Mouse (Mus musculus): ENCODE measurements around the gene Spsb2. TPM values are rescaled to one million over a fixed set of nuclear protein-coding genes. Genes with fewer than 3 reads are reported as not detected.
"Not testable (repeated sequence)": the region's sequence is repeated elsewhere in the genome, so short reads cannot be mapped to it uniquely, and the experiment has no call there.

Gene Spsb2
- polyA plus RNA-seq, 1 experiment from 2014 or later: 8.6 TPM

GRCm38 (mm10) chr6:124806446-124807140 lies 1.9 kb upstream of the Spsb2 start:
- Histone ChIP-seq H3K4me1 (ENCODE audit: control insufficient read depth, low read depth, low read length) (peaks cover 46% of the 10 kb centered on the region), H3K4me2 (ENCODE audit: low read depth, low read length) (peak overlapping the region; percentile 89), H3K9me3 (replicated peaks; ENCODE audit: control insufficient read depth, low read length) (no peaks in the 10 kb centered on the region), H3K27ac (ENCODE audit: low read length) (peak overlapping the region; percentile 88), H3K9ac (ENCODE audit: low read depth, low read length) (no peak overlapping the region; the same call in 1 of the 2 replicates), H3K27me3 (ENCODE audit: control insufficient read depth, insufficient read depth, low read depth, low read length) (no peaks in the 10 kb centered on the region), H3K4me3 (ENCODE audit: low read depth, low read length) (peak overlapping the region; percentile 63), H3K36me3 (ENCODE audit: control insufficient read depth, insufficient read depth) (peaks cover 5% of the 10 kb centered on the region)
- no peak for ATAC-seq (ENCODE audit: low read depth)
- 76% methylated on average over 7 of the region's 7 CpGs for WGBS (ENCODE audit: insufficient replicate concordance)

GRCm38 (mm10) chr6:124807366-124807765 lies 1.1 kb upstream of the Spsb2 start:
- Histone ChIP-seq H3K27ac (ENCODE audit: low read length) (no peak overlapping the region), H3K4me1 (ENCODE audit: control insufficient read depth, low read depth, low read length) (peaks cover 53% of the 10 kb centered on the region), H3K4me2 (ENCODE audit: low read depth, low read length) (no peak overlapping the region), H3K27me3 (ENCODE audit: control insufficient read depth, insufficient read depth, low read depth, low read length) (no peaks in the 10 kb centered on the region), H3K4me3 (ENCODE audit: low read depth, low read length) (no peak overlapping the region), H3K36me3 (ENCODE audit: control insufficient read depth, insufficient read depth) (peaks cover 12% of the 10 kb centered on the region), H3K9me3 (replicated peaks; ENCODE audit: control insufficient read depth, low read length) (no peaks in the 10 kb centered on the region), H3K9ac (ENCODE audit: low read depth, low read length) (no peak overlapping the region)
- ATAC-seq (ENCODE audit: low read depth): no peak
- 71% methylated on average over 4 of the region's 4 CpGs for WGBS (ENCODE audit: insufficient replicate concordance)

- no peak for ATAC-seq (ENCODE audit: low read depth)
- Histone ChIP-seq H3K4me1 (ENCODE audit: control insufficient read depth, low read depth, low read length) (peaks cover 56% of the 10 kb centered on the region), H3K27me3 (ENCODE audit: control insufficient read depth, insufficient read depth, low read depth, low read length) (no peaks in the 10 kb centered on the region), H3K4me2 (ENCODE audit: low read depth, low read length) (peak overlapping the region; percentile 99), H3K9me3 (replicated peaks; ENCODE audit: control insufficient read depth, low read length) (no peaks in the 10 kb centered on the region), H3K4me3 (ENCODE audit: low read depth, low read length) (peak overlapping the region; percentile 88), H3K36me3 (ENCODE audit: control insufficient read depth, insufficient read depth) (peaks cover 12% of the 10 kb centered on the region), H3K9ac (ENCODE audit: low read depth, low read length) (peak overlapping the region; percentile 87), H3K27ac (ENCODE audit: low read length) (peak overlapping the region; percentile 93)
- WGBS (ENCODE audit: insufficient replicate concordance): 55% methylated on average over 6 of the region's 6 CpGs
Observed at GRCm38 (mm10) chr6:124807986-124808357, 489 bp upstream of the Spsb2 start.

DNA sequence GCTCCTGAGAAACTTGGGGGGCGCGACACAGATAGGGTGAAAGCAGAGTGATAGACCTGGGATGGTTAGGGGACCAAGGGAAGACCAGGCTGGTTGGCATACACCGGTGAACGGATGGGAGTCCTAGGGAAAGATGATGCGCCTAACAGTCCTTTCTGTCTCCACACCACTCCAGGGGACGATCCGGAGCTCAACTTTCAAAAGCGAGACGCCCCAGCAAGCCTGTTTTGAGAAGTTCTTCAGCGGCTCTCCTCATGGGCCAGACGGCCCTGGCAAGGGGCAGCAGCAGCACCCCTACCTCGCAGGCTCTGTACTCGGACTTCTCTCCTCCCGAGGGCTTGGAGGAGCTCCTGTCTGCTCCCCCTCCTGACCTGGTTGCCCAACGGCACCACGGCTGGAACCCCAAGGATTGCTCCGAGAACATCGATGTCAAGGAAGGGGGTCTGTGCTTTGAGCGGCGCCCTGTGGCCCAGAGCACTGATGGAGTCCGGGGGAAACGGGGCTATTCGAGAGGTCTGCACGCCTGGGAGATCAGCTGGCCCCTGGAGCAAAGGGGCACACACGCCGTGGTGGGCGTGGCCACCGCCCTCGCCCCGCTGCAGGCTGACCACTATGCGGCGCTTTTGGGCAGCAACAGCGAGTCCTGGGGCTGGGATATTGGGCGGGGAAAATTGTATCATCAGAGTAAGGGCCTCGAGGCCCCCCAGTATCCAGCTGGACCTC lies 752 bp downstream of the Spsb2 start:
- peak overlapping the region; percentile 93 for H3K27ac ChIP-seq (ENCODE audit: low read length)
- peak overlapping the region; percentile 99 for H3K4me2 ChIP-seq (ENCODE audit: low read depth, low read length)
- H3K4me1 ChIP-seq (ENCODE audit: control insufficient read depth, low read depth, low read length): peaks cover 61% of the 10 kb centered on the region
- no peaks in the 10 kb centered on the region for H3K27me3 ChIP-seq (ENCODE audit: control insufficient read depth, insufficient read depth, low read depth, low read length)
- H3K4me3 ChIP-seq (ENCODE audit: low read depth, low read length): peak overlapping the region; percentile 88
- H3K9me3 ChIP-seq (replicated peaks; ENCODE audit: control insufficient read depth, low read length): no peaks in the 10 kb centered on the region
- peak overlapping the region; percentile 87 for H3K9ac ChIP-seq (ENCODE audit: low read depth, low read length)
- peaks cover 12% of the 10 kb centered on the region for H3K36me3 ChIP-seq (ENCODE audit: control insufficient read depth, insufficient read depth)
- under 1% methylated on average over 35 of the region's 35 CpGs for WGBS (ENCODE audit: insufficient replicate concordance)
- peak; percentile 31 for ATAC-seq (ENCODE audit: low read depth)

DNA sequence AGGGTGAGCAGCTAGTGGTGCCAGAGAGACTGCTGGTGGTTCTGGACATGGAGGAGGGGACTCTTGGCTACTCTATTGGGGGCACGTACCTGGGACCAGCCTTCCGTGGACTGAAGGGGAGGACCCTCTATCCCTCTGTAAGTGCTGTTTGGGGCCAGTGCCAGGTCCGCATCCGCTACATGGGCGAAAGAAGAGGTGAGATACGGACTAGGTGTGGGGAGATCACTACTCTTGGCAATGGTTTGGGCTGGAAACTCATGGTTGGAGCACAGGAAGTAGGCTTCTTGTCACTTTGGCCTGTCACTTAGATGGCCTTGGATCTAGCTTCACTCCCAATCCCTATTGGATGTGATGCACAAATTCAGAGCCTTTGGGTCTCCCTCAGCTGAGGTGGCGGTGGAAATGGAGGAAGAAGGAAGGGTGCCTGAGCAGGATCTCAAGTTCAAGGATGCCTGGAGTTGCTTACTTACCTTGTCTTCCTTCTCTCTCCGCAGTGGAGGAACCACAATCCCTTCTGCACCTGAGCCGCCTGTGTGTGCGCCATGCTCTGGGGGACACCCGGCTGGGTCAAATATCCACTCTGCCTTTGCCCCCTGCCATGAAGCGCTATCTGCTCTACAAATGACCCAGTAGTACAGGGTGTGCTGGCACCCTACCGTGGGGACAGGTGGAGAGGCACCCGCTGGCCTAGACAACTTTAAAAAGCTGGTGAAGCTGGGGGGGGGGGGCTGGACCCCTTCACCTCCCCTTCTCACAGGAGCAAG lies 1.5 kb downstream of the Spsb2 start:
- Histone ChIP-seq H3K4me2 (ENCODE audit: low read depth, low read length) (peak overlapping the region; percentile 99), H3K9ac (ENCODE audit: low read depth, low read length) (peak overlapping the region; percentile 87), H3K4me3 (ENCODE audit: low read depth, low read length) (peak overlapping the region; percentile 88), H3K27me3 (ENCODE audit: control insufficient read depth, insufficient read depth, low read depth, low read length) (no peaks in the 10 kb centered on the region), H3K27ac (ENCODE audit: low read length) (peak overlapping the region; percentile 93), H3K4me1 (ENCODE audit: control insufficient read depth, low read depth, low read length) (peaks cover 63% of the 10 kb centered on the region), H3K9me3 (replicated peaks; ENCODE audit: control insufficient read depth, low read length) (no peaks in the 10 kb centered on the region), H3K36me3 (ENCODE audit: control insufficient read depth, insufficient read depth) (peaks cover 12% of the 10 kb centered on the region)
- WGBS (ENCODE audit: insufficient replicate concordance): 44% methylated on average over 14 of the region's 14 CpGs
- no peak for ATAC-seq (ENCODE audit: low read depth)

GRCm38 (mm10) chr6:124810566-124811402 lies 2.3 kb downstream of the Spsb2 start:
- H3K4me1 ChIP-seq (ENCODE audit: control insufficient read depth, low read depth, low read length): peaks cover 57% of the 10 kb centered on the region
- H3K27me3 ChIP-seq (ENCODE audit: control insufficient read depth, insufficient read depth, low read depth, low read length); H3K4me2 ChIP-seq (ENCODE audit: low read depth, low read length); ATAC-seq (ENCODE audit: low read depth); H3K27ac ChIP-seq (ENCODE audit: low read length); H3K9ac ChIP-seq (ENCODE audit: low read depth, low read length); H3K4me3 ChIP-seq (ENCODE audit: low read depth, low read length); H3K9me3 ChIP-seq (replicated peaks; ENCODE audit: control insufficient read depth, low read length): not testable (repeated sequence)
- 79% methylated on average over 11 of the region's 11 CpGs for WGBS (ENCODE audit: insufficient replicate concordance)
- H3K36me3 ChIP-seq (ENCODE audit: control insufficient read depth, insufficient read depth): peaks cover 12% of the 10 kb centered on the region

DNA sequence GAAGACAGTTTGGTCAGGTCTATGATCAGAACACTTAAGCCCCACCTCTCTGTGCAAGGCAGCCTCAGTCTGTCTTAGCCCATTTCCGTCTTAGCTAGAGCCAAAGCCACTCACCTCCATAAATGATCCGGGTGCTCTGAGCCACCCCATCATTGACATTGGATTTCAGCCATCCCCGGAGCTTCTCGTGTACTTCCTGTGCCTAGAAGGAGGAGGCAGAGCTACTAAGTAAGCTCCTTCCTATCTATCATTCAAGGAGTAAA lies 2.9 kb downstream of the Spsb2 start:
- no peak for ATAC-seq (ENCODE audit: low read depth)
- 71% methylated on average over 4 of the region's 4 CpGs for WGBS (ENCODE audit: insufficient replicate concordance)
- Histone ChIP-seq H3K9me3 (replicated peaks; ENCODE audit: control insufficient read depth, low read length) (no peaks in the 10 kb centered on the region), H3K4me3 (ENCODE audit: low read depth, low read length) (no peak overlapping the region), H3K4me2 (ENCODE audit: low read depth, low read length) (no peak overlapping the region), H3K27me3 (ENCODE audit: control insufficient read depth, insufficient read depth, low read depth, low read length) (no peaks in the 10 kb centered on the region), H3K27ac (ENCODE audit: low read length) (no peak overlapping the region), H3K36me3 (ENCODE audit: control insufficient read depth, insufficient read depth) (peaks cover 12% of the 10 kb centered on the region), H3K4me1 (ENCODE audit: control insufficient read depth, low read depth, low read length) (peaks cover 52% of the 10 kb centered on the region), H3K9ac (ENCODE audit: low read depth, low read length) (no peak overlapping the region)

DNA sequence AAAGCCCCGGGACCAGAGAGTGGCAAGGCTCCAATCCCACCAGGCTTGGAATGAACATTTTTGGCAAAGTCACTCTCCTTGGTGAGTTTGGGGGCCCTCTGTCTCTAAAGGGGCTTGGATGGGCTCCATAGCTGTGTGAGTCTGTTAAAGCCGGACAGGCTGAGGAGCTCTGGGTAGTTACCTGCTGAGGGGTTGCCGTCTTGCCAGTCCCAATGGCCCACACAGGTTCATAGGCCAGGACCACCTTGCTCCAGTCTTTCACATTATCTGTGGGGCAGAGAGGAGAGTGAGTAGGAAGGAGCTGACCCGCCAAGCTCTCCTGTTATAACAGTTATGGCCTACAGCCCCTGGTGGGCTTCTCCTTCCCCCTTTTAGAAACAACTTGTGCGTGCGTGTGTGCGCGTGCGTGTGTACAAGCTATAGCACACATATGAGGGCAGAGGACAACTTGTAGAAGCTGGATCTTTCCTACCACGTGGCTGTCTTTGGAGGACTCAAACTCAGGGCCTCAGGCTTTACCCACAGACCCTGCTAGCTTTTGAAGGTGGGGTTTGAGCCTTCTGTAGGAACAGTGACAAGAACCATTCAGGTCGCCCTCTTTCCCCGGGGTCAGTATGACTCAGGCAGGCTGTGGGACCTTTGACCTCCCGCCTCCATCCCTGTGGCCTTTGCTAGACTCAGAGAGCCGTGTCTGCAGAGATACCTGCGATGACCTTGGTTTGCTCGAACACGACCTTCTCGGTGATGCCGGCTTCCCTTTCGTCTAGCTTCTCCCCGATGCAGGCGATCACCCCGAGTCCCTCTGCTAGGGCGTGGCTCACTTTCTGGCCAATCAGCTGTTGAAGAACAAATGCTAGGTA lies 3.5 kb downstream of the Spsb2 start:
- peak overlapping the region; percentile 93; the same call in 1 of the 2 replicates for H3K27ac ChIP-seq (ENCODE audit: low read length)
- 68% methylated on average over 24 of the region's 24 CpGs for WGBS (ENCODE audit: insufficient replicate concordance)
- peaks cover 48% of the 10 kb centered on the region for H3K4me1 ChIP-seq (ENCODE audit: control insufficient read depth, low read depth, low read length)
- H3K4me3 ChIP-seq (ENCODE audit: low read depth, low read length): peak overlapping the region; percentile 83
- H3K9me3 ChIP-seq (replicated peaks; ENCODE audit: control insufficient read depth, low read length): no peaks in the 10 kb centered on the region
- peaks cover 13% of the 10 kb centered on the region for H3K36me3 ChIP-seq (ENCODE audit: control insufficient read depth, insufficient read depth)
- ATAC-seq (ENCODE audit: low read depth): no peak
- H3K9ac ChIP-seq (ENCODE audit: low read depth, low read length): peak overlapping the region; percentile 82
- H3K4me2 ChIP-seq (ENCODE audit: low read depth, low read length): peak overlapping the region; percentile 93
- no peaks in the 10 kb centered on the region for H3K27me3 ChIP-seq (ENCODE audit: control insufficient read depth, insufficient read depth, low read depth, low read length)
